Mouse (Mus musculus) left cerebral cortex, postnatal 25 days (tissue): ENCODE measurements around the gene Kif27. TPM values are rescaled to one million over a fixed set of nuclear protein-coding genes. Genes with fewer than 3 reads are reported as not detected.

Experiments used
- DNase-seq, 2 experiments: peaks; one replicate each; pipeline ENCODE4 v3.0.0; 2022; ENCODE audit warnings: low spot score in 2 of 2, mixed read lengths in 1 of 2
- intact Hi-C: fragments of 180-260 bp; cut with DNase I; formaldehyde crosslinking; loops from one replicate; pipeline ENCODE4 v1.15.1; 2025
- total RNA-seq, 2 experiments: library from RNA; stranded (reverse); gene quantifications; 2 replicates each; pipeline ENCODE4 v1.2.3; 2021

Gene Kif27
- total RNA-seq, 2 experiments from 2014 or later: 2.9 to 4.3 TPM

- DNase-seq: no peak
- intact Hi-C loops: no loop called here
Observed at GRCm38 (mm10) chr13:58292811-58293210, 66.1 kb downstream of the Kif27 start.

GRCm38 (mm10) chr13:58289308-58289707 is 69.6 kb downstream of the Kif27 start:
- DNase-seq: no peak
- intact Hi-C loops: loop anchor here (5.0 kb wide), 1 partner anchor 253 kb away; no protein-coding TSS in a partner anchor

GRCm38 (mm10) chr13:58287822-58288221 is 71.1 kb downstream of the Kif27 start:
- intact Hi-C loops: loop anchor here (1.0 to 5.0 kb wide), 3 partner anchors 97 to 301 kb away; partner anchors contain the start of gene 2210016F16Rik
- peak; percentile 52 to 66 for DNase-seq

- intact Hi-C loops: no loop called here
Observed at GRCm38 (mm10) chr13:58283466-58283865, 75.5 kb downstream of the Kif27 start.

GRCm38 (mm10) chr13:58281936-58282335 is 77.0 kb downstream of the Kif27 start:
- intact Hi-C loops: no loop called here
- no peak for DNase-seq

More at GRCm38 (mm10) chr13:58283466-58283865, 75.5 kb downstream of the Kif27 start:
- no peak for DNase-seq

GRCm38 (mm10) chr13:58280528-58280927 is 78.4 kb downstream of the Kif27 start:
- intact Hi-C loops: no loop called here

GRCm38 (mm10) chr13:58276256-58276655 is 82.7 kb downstream of the Kif27 start:
- DNase-seq: no peak
- intact Hi-C loops: loop anchor here (10.0 kb wide), 1 partner anchor 91 kb away; no protein-coding TSS in a partner anchor

More at GRCm38 (mm10) chr13:58280528-58280927, 78.4 kb downstream of the Kif27 start:
- DNase-seq: no peak

- intact Hi-C loops: loop anchor here (10.0 kb wide), 1 partner anchor 91 kb away; no protein-coding TSS in a partner anchor
- DNase-seq: no peak
Observed at GRCm38 (mm10) chr13:58275599-58275998, 83.3 kb downstream of the Kif27 start, which contains the start of gene Gkap1. Gene Gkap1 (minus strand): TSS chr13:58275699.

GRCm38 (mm10) chr13:58275076-58275475 is 83.8 kb downstream of the Kif27 start:
- intact Hi-C loops: loop anchor here (10.0 kb wide), 1 partner anchor 90 kb away; no protein-coding TSS in a partner anchor

GRCm38 (mm10) chr13:58274259-58274991 is 84.5 kb downstream of the Kif27 start:
- intact Hi-C loops: loop anchor here (10.0 kb wide), 1 partner anchor 90 kb away; no protein-coding TSS in a partner anchor
- peak; percentile 31 to 57 for DNase-seq

More at GRCm38 (mm10) chr13:58275076-58275475, 83.8 kb downstream of the Kif27 start:
- DNase-seq: no peak

GRCm38 (mm10) chr13:58273411-58274258 is 85.3 kb downstream of the Kif27 start:
- intact Hi-C loops: loop anchor here (10.0 kb wide), 1 partner anchor 89 kb away; no protein-coding TSS in a partner anchor
- DNase-seq: peak; percentile 7 to 22

GRCm38 (mm10) chr13:58266864-58267263 is 92.1 kb downstream of the Kif27 start:
- intact Hi-C loops: no loop called here
- no peak for DNase-seq

GRCm38 (mm10) chr13:58263546-58263945 is 95.4 kb downstream of the Kif27 start:
- DNase-seq: no peak
- intact Hi-C loops: no loop called here

GRCm38 (mm10) chr13:58261674-58262073 is 97.2 kb downstream of the Kif27 start:
- DNase-seq: no peak
- intact Hi-C loops: no loop called here

GRCm38 (mm10) chr13:58253268-58253667 is 105.7 kb downstream of the Kif27 start:
- DNase-seq: no peak
- intact Hi-C loops: no loop called here

GRCm38 (mm10) chr13:58248957-58249356 is 110.0 kb downstream of the Kif27 start:
- no peak for DNase-seq
- intact Hi-C loops: no loop called here
